ENCODE assay signal across 9 mouse cellular contexts in the genomic region with DNA sequence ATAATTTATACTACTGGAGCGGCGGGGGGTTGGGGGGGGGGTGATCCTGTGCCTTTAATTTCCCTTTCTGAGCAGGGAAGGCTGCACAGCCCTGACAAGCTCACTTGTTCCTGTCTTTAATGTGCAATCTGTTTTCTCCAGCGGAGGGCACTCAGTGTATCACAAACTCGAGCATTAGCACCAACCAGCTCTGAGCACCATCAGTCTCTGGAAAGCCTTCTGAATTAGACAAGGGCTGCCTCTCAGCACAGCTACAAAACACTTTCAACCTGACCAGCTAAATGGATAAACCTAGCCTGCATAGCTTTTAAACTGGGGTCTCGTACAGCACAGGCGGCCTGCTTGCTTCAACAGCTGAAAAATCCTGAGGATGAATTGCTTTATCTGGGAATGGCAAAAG. TPM values are rescaled to one million over a fixed set of nuclear protein-coding genes. Genes with fewer than 3 reads are reported as not detected.
DNase-seq lines count a peak whose midpoint lies in the region; ATAC-seq and TF ChIP-seq lines count a peak whose summit lies in the region.
"Had no signal": no experiment of that assay in that cellular context is flagged by ENCODE, and none has a peak within 500 bp of the region (broad histone marks: within the 10 kb centered on the region; RNA-seq: fewer than 3 reads in every experiment).

Gene Lrrtm4, plus strand, starts transcription at position 113 of the 400 bp plus-strand sequence.

- 0 out of 2 replicates have a peak within 1 kb of the TSS, but pooled peaks have one; percentile 18 for H3K9ac ChIP-seq in kidney, embryonic 14.5 days (ENCODE audit: low read depth, low read length)

- H3K4me1 ChIP-seq in kidney, embryonic 14.5 days (ENCODE audit: control insufficient read depth, insufficient read depth, low read length) = no peaks in the 10 kb centered on the region
- H3K4me1 ChIP-seq in cortical plate, adult 2 months (ENCODE audit: control insufficient read depth, insufficient read depth, low read length) = no peaks in the 10 kb centered on the region; the same call in 1 of the 2 replicates
- peaks cover 7% of the 10 kb centered on the region; the same call in 1 of the 2 replicates for H3K4me1 ChIP-seq in hindbrain, embryonic 10.5 days (replicated peaks)

- H3K27ac ChIP-seq in kidney, embryonic 14.5 days (ENCODE audit: low read depth, low read length) = no peak within 1 kb of the TSS
- no peak within 1 kb of the TSS for H3K27ac ChIP-seq in cortical plate, adult 2 months (ENCODE audit: insufficient read depth, low read length)
- H3K27ac ChIP-seq in hindbrain, embryonic 10.5 days = peak within 1 kb of the TSS; percentile 53; the same call in 1 of the 2 replicates

- peak; percentile 75 for TF ChIP-seq POLR2A in cortical plate, adult 2 months (IDR thresholded peaks at IDR 0.05; ENCODE audit: extremely low read depth, insufficient read depth, low read length)

- no peak for DNase-seq in kidney, adult 11 months
- DNase-seq in hindbrain, embryonic 10.5 days (ENCODE audit: low spot score) = peak; percentile 32
- peak; percentile 79 to 81 for DNase-seq in left cerebral cortex, postnatal 14 days (ENCODE audit: low spot score in 2 of 2)
- DNase-seq in retina, postnatal 1 day = peak; percentile 68
- no peak for DNase-seq in heart, postnatal 25 days (ENCODE audit: low spot score)

- no peaks in the 10 kb centered on the region for H3K9me3 ChIP-seq in kidney, embryonic 14.5 days (ENCODE audit: control insufficient read depth, low read length)
- H3K9me3 ChIP-seq in hindbrain, embryonic 10.5 days = no peaks in the 10 kb centered on the region

- H3K4me3 ChIP-seq in kidney, embryonic 14.5 days (ENCODE audit: low read length) = peak within 1 kb of the TSS; percentile 35
- H3K4me3 ChIP-seq in cortical plate, adult 2 months (ENCODE audit: insufficient read depth, low read length) = peak within 1 kb of the TSS; percentile 52
- peak within 1 kb of the TSS; percentile 55 for H3K4me3 ChIP-seq in hindbrain, embryonic 10.5 days

- H3K27me3 ChIP-seq in kidney, embryonic 14.5 days (ENCODE audit: control insufficient read depth, insufficient read depth, low read length) = no peaks in the 10 kb centered on the region; the same call in 1 of the 2 replicates
- H3K27me3 ChIP-seq in hindbrain, embryonic 10.5 days (ENCODE audit: insufficient read depth, poor library complexity, severe bottlenecking) = no peaks in the 10 kb centered on the region

- no peaks in the 10 kb centered on the region for H3K36me3 ChIP-seq in kidney, embryonic 14.5 days (ENCODE audit: control insufficient read depth, insufficient read depth, low read length)
- H3K36me3 ChIP-seq in hindbrain, embryonic 10.5 days = no peaks in the 10 kb centered on the region

- WGBS in kidney, embryonic 14.5 days = 2% methylated on average over 6 of the region's 6 CpGs
- WGBS in hindbrain, embryonic 10.5 days = 10% methylated on average over 6 of the region's 6 CpGs

- peak; percentile 45 for TF ChIP-seq CTCF in cortical plate, adult 2 months (IDR thresholded peaks at IDR 0.05; ENCODE audit: extremely low read depth, insufficient read depth, low read length)

- ATAC-seq in kidney, embryonic 14.5 days (ENCODE audit: low FRiP score, low TSS enrichment) = peak; percentile 86; the same call in 1 of the 2 replicates
- ATAC-seq in activated CD4-positive, CD25-positive, alpha-beta regulatory T cell, adult 4 months = no peak

- intact Hi-C loops in left cerebral cortex, postnatal 14 days (cut with DNase I) = loop anchor here (5.0 kb wide), 1 partner anchor 109 kb away; no protein-coding TSS in a partner anchor
- intact Hi-C loops in heart, postnatal 25 days (cut with DNase I) = no loop called here

- peak within 1 kb of the TSS; percentile 53 for H3K4me2 ChIP-seq in kidney, embryonic 14.5 days (replicated peaks; ENCODE audit: low read depth, low read length)

RNA-seq across cellular contexts. Expression of gene Lrrtm4, which starts in this region (rescaled TPM):
- polyA plus RNA-seq in kidney, embryonic 14.5 days (2014; fragmentation: Nextera tagmentation; extraction: Ambion mirVana) = 0.97 and 0.99 TPM in 2 replicates
- polyA plus RNA-seq in cortical plate, adult 2 months (2012; rRNA removed) = 30.5 and 32.3 TPM in 2 replicates
- polyA plus RNA-seq in hindbrain, embryonic 10.5 days (2016; fragmentation: Nextera tagmentation; extraction: Ambion mirVana) = 1.5 and 3.7 TPM in 2 replicates
- total RNA-seq in left cerebral cortex, postnatal 14 days (2021) = 10 to 100 TPM; 67.8 to 76.8 TPM
- not detected for polyA plus RNA-seq in activated CD4-positive, CD25-positive, alpha-beta regulatory T cell, adult 4 months (2017; shearing (Covaris generic))
- total RNA-seq in heart, postnatal 25 days (2021) = not detected
- total RNA-seq: ES-E14 had no signal

Comparison
In these comparisons a context has a peak if more than half of its experiments do, and no peak if none do; other contexts are left out.
1. RNA of gene Lrrtm4 (total RNA-seq): 67.8 to 76.8 TPM in left cerebral cortex, postnatal 14 days; not detected in heart, postnatal 25 days; every median in the first group is over 10 times any median in the second.
2. Peak in ATAC-seq, H3K4me3 ChIP-seq, H3K9ac ChIP-seq and H3K4me2 ChIP-seq in kidney, embryonic 14.5 days; RNA of the gene not detected or under 1 TPM.
3. DNase-seq: peak in hindbrain, embryonic 10.5 days (single experiment), left cerebral cortex, postnatal 14 days (2 of 2) and retina, postnatal 1 day (single experiment); none in kidney, adult 11 months (single experiment) and heart, postnatal 25 days (single experiment).
4. Peak in every context shown above with its lines, with median percentiles within 50 percentile points of each other: H3K4me3 ChIP-seq.